In the genomic region with DNA sequence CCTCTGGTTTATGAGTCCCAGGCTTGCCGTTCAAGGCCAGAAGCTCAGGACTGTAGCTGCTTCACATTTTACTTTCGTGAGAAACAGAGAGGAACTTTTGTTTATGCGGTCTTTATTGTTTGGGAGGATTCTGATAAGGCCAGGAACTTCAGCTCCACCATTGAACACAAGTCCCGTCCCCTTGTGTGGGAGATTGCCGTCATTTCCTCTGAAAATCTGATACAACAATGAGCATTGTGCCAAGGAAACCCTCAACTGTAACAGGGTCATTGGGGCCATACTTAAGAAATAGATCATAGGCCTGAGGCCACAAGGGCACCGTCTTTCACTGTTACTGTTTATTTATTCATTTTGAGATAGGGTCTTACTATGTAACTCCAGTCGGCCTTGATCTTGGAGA, we compare ENCODE assay signal across 23 mouse cellular contexts. TPM values are rescaled to one million over a fixed set of nuclear protein-coding genes. Genes with fewer than 3 reads are reported as not detected.
"Had no signal": no experiment of that assay in that cellular context is flagged by ENCODE, and none has a peak within 500 bp of the region (broad histone marks: within the 10 kb centered on the region; RNA-seq: fewer than 3 reads in every experiment).

No protein-coding gene starts in this region.

- H3K27me3 ChIP-seq: heart, embryonic 13.5 days; heart, embryonic 15.5 days; hindbrain, embryonic 15.5 days; kidney, embryonic 15.5 days; limb, embryonic 12.5 days had no signal

- H3K36me3 ChIP-seq: heart, embryonic 10.5 days; heart, embryonic 13.5 days; heart, embryonic 15.5 days; hindbrain, embryonic 13.5 days; hindbrain, embryonic 15.5 days; kidney, embryonic 15.5 days; limb, embryonic 10.5 days; limb, embryonic 12.5 days had no signal

- H3K27ac ChIP-seq: heart, embryonic 10.5 days; heart, embryonic 13.5 days; heart, embryonic 15.5 days; hindbrain, embryonic 13.5 days; hindbrain, embryonic 15.5 days; hindbrain, postnatal 0 days; kidney, embryonic 15.5 days; kidney, postnatal 0 days; left cerebral cortex, adult 2 months; limb, embryonic 10.5 days; limb, embryonic 12.5 days had no signal

- DNase-seq: forebrain, postnatal 0 days; gastrocnemius, postnatal 14 days; gastrocnemius, postnatal 36 days; heart, adult 11 months; heart, postnatal 14 days; heart, postnatal 36 days; kidney, adult 11 months; kidney, adult 2 months; kidney, adult 9 months; kidney, postnatal 14 days; kidney, postnatal 36 days had no signal

- H3K4me3 ChIP-seq: heart, embryonic 10.5 days; heart, embryonic 13.5 days; heart, embryonic 15.5 days; hindbrain, embryonic 13.5 days; hindbrain, embryonic 15.5 days; kidney, embryonic 15.5 days; left cerebral cortex, adult 2 months; limb, embryonic 10.5 days; limb, embryonic 12.5 days had no signal

- H3K4me1 ChIP-seq: heart, embryonic 10.5 days had no signal

- H3K9ac ChIP-seq: forebrain, postnatal 0 days; heart, embryonic 13.5 days; heart, embryonic 15.5 days; hindbrain, embryonic 13.5 days; hindbrain, embryonic 15.5 days; kidney, embryonic 15.5 days; limb, embryonic 12.5 days had no signal

RNA-seq across cellular contexts. Expression of a gene that starts 22.6 kb away (rescaled TPM):
- total RNA-seq: hematopoietic stem cell, adult 5-6 weeks had no signal
